25 mouse cellular contexts compared by ENCODE assay signal in the genomic region with DNA sequence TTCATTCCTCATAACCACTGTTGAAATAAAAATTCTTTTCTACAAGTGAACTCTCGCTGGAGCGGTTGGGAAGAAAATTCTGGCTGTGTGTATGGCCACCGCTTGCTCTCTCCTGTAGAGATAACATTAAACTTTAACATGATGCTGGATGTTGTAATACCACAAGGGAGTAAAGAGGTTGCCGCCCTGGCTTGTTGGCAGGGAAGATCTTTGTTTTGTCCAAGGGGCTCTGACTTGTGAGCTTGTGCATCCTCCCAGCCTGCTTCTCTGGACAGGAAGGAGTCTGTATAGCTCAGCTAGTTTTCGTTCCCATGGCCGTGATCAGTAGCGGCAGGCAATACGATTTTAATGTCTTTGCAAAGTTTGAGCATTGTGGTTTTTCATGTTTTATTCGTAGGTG.
A peak's percentile ranks its signal among the peaks of the same experiment; 100 is the strongest.
DNase-seq lines count a peak whose midpoint lies in the region; ATAC-seq and TF ChIP-seq lines count a peak whose summit lies in the region.
"Had no signal": no experiment of that assay in that cellular context is flagged by ENCODE, and none has a peak within 500 bp of the region (broad histone marks: within the 10 kb centered on the region; RNA-seq: fewer than 3 reads in every experiment).

No protein-coding gene starts in this region.

- no peak overlapping the region for H3K27ac ChIP-seq in heart, embryonic 11.5 days (ENCODE audit: low read depth, low read length)
- no peak overlapping the region for H3K27ac ChIP-seq in lung, postnatal 0 days (ENCODE audit: low read length)
- no peak overlapping the region for H3K27ac ChIP-seq in cerebellum, adult 2 months (ENCODE audit: insufficient read depth, low read length)
- H3K27ac ChIP-seq: layer of hippocampus, adult 2 months; liver, embryonic 14.5 days; lung, embryonic 15.5 days had no signal

- no peak overlapping the region for H3K4me3 ChIP-seq in heart, embryonic 11.5 days (ENCODE audit: low read depth, low read length)
- no peak overlapping the region for H3K4me3 ChIP-seq in lung, postnatal 0 days (ENCODE audit: low read depth, low read length)
- no peak overlapping the region for H3K4me3 ChIP-seq in lung, adult 2 months (replicated peaks; ENCODE audit: extremely low read depth, low read depth, low read length)
- H3K4me3 ChIP-seq in cerebellum, adult 2 months (replicated peaks; ENCODE audit: insufficient read depth, low read depth, low read length): no peak overlapping the region
- H3K4me3 ChIP-seq: layer of hippocampus, adult 2 months; lung, embryonic 15.5 days had no signal

- TF ChIP-seq EP300 in lung, postnatal 0 days (IDR thresholded peaks at IDR 0.05): no peak

- 90% methylated on average over 9 of the region's 9 CpGs for WGBS in heart, embryonic 11.5 days (ENCODE audit: insufficient replicate concordance)
- WGBS in lung, postnatal 0 days: 84% methylated on average over 9 of the region's 9 CpGs
- 67% methylated on average over 9 of the region's 9 CpGs for WGBS in lung, adult 2 months
- WGBS in cerebellum, adult 2 months: 93% methylated on average over 9 of the region's 9 CpGs

- no peak overlapping the region for H3K4me2 ChIP-seq in heart, embryonic 11.5 days
- no peak overlapping the region for H3K4me2 ChIP-seq in lung, postnatal 0 days (replicated peaks; ENCODE audit: low read depth, low read length)
- H3K4me2 ChIP-seq: lung, embryonic 15.5 days; midbrain, embryonic 11.5 days had no signal

- peaks cover 6% of the 10 kb centered on the region; the same call in 1 of the 2 replicates for H3K36me3 ChIP-seq in heart, embryonic 11.5 days (ENCODE audit: control insufficient read depth, insufficient read depth, low read length)
- no peaks in the 10 kb centered on the region for H3K36me3 ChIP-seq in lung, postnatal 0 days (ENCODE audit: insufficient read depth, low read length)
- H3K36me3 ChIP-seq: lung, embryonic 15.5 days had no signal

- TF ChIP-seq CTCF in lung, postnatal 0 days (IDR thresholded peaks at IDR 0.05): no peak
- TF ChIP-seq CTCF in lung, adult 2 months (IDR thresholded peaks at IDR 0.05; ENCODE audit: insufficient read depth, low read length): no peak
- no peak for TF ChIP-seq CTCF in cerebellum, adult 2 months (IDR thresholded peaks at IDR 0.05; ENCODE audit: borderline replicate concordance, insufficient read depth, low read depth, low read length)

- intact Hi-C loops in left cerebral cortex, postnatal 4 days (cut with DNase I): no loop called here

- H3K9ac ChIP-seq in heart, embryonic 11.5 days (ENCODE audit: low read depth, low read length): no peak overlapping the region
- no peak overlapping the region for H3K9ac ChIP-seq in lung, postnatal 0 days (replicated peaks; ENCODE audit: low read depth)
- H3K9ac ChIP-seq: liver, embryonic 14.5 days; lung, embryonic 15.5 days had no signal

- peaks cover 14% of the 10 kb centered on the region for H3K4me1 ChIP-seq in heart, embryonic 11.5 days (ENCODE audit: control insufficient read depth, insufficient read depth, low read length)
- H3K4me1 ChIP-seq in lung, postnatal 0 days (ENCODE audit: insufficient read depth, low read depth, low read length): no peaks in the 10 kb centered on the region; the same call in 1 of the 2 replicates
- H3K4me1 ChIP-seq in lung, adult 2 months (ENCODE audit: control insufficient read depth, insufficient read depth, low read length): peaks cover 6% of the 10 kb centered on the region
- no peaks in the 10 kb centered on the region for H3K4me1 ChIP-seq in cerebellum, adult 2 months (ENCODE audit: control insufficient read depth, insufficient read depth, low read length)

- no peak for ATAC-seq in heart, embryonic 11.5 days (replicated peaks; ENCODE audit: insufficient number of reproducible peaks, low FRiP score, low TSS enrichment)
- ATAC-seq in lung, postnatal 0 days: no peak
- ATAC-seq: activated CD4-positive, CD25-positive, alpha-beta regulatory T cell, adult 4 months; forebrain, embryonic 14.5 days; hindbrain, embryonic 16.5 days; midbrain, embryonic 16.5 days had no signal

- H3K27me3 ChIP-seq in heart, embryonic 11.5 days (ENCODE audit: control insufficient read depth, insufficient read depth, low read length): no peaks in the 10 kb centered on the region
- no peaks in the 10 kb centered on the region for H3K27me3 ChIP-seq in lung, postnatal 0 days (replicated peaks; ENCODE audit: insufficient read depth, low read length)
- no peaks in the 10 kb centered on the region for H3K27me3 ChIP-seq in cerebellum, adult 2 months (ENCODE audit: control insufficient read depth, insufficient read depth, low read length)
- H3K27me3 ChIP-seq: lung, embryonic 15.5 days had no signal

- H3K9me3 ChIP-seq in heart, embryonic 11.5 days (replicated peaks; ENCODE audit: control insufficient read depth, low read length): no peaks in the 10 kb centered on the region
- H3K9me3 ChIP-seq in lung, postnatal 0 days (ENCODE audit: low read length): no peaks in the 10 kb centered on the region
- H3K9me3 ChIP-seq: lung, embryonic 15.5 days had no signal

- peak; percentile 67 to 77 for DNase-seq in heart, adult 18-20 months
- DNase-seq in lung, postnatal 0 days (ENCODE audit: low spot score): peak; percentile 21
- no peak for DNase-seq in lung, adult 2 months
- peak; percentile 29 for DNase-seq in gastrocnemius, postnatal 25 days
- DNase-seq in lung, postnatal 25 days (ENCODE audit: low spot score): peak; percentile 48
- DNase-seq in left cerebral cortex, postnatal 4 days: no peak
- DNase-seq in cerebellum, adult 2 months: no peak
- DNase-seq: adrenal gland, adult 8-10 months; B cell, adult 2 months; cerebellum, adult 9-10 months; cerebellum, postnatal 36 days; kidney, adult 2 months; kidney, postnatal 36 days; right cerebral cortex, adult 18-20 months; right cerebral cortex, postnatal 4 days; thymus, postnatal 4 days had no signal

- no peak for TF ChIP-seq POLR2A in lung, adult 2 months (IDR thresholded peaks at IDR 0.05; ENCODE audit: borderline replicate concordance, extremely low read depth, low read depth, low read length)
- no peak for TF ChIP-seq POLR2A in cerebellum, adult 2 months (IDR thresholded peaks at IDR 0.05; ENCODE audit: borderline replicate concordance, insufficient read depth, low read length)

Comparison
In these comparisons a context has a peak if more than half of its experiments do, and no peak if none do; other contexts are left out.
1. DNase-seq: peak in heart, adult 18-20 months (2 of 2), lung, postnatal 0 days (single experiment), gastrocnemius, postnatal 25 days (single experiment) and lung, postnatal 25 days (single experiment); none in lung, adult 2 months (single experiment), left cerebral cortex, postnatal 4 days (single experiment) and cerebellum, adult 2 months (0 of 2).